Mouse (Mus musculus) thymus, postnatal 36 days (tissue): Measurements from ENCODE around the gene Slc6a6.

ENCODE experiments used
- DNase-seq, 2 experiments: peaks; one replicate each; pipeline ENCODE4 v3.0.0; 2022; ENCODE audit warnings: mixed read lengths in 2 of 2

Gene Slc6a6

DNA sequence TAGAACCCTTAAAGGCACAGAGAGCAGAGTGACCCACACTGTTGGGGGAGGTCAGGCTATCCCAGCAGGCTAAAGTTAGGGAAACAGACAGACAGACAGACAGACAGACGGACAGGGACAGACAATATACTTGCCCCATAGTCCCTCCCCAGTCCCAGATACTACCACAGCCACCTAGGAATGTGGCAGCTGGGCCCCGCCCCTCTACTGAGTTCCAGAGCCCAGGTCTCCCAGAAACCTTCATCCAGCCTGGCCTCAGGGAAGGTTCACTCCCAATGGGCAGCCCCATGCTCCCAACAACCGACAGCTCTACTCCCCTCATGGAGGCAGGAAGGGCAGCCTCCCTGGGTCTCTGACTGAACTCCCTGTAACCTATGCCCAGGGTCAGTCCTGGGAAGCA is 111.8 kb downstream of the Slc6a6 start:
- no peak for DNase-seq

GRCm38 (mm10) chr6:91796064-91796463 is 112.2 kb downstream of the Slc6a6 start:
- DNase-seq = no peak

- no peak for DNase-seq
These were observed 112.9 kb downstream of the Slc6a6 start for GRCm38 (mm10) chr6:91796736-91797135.

DNA sequence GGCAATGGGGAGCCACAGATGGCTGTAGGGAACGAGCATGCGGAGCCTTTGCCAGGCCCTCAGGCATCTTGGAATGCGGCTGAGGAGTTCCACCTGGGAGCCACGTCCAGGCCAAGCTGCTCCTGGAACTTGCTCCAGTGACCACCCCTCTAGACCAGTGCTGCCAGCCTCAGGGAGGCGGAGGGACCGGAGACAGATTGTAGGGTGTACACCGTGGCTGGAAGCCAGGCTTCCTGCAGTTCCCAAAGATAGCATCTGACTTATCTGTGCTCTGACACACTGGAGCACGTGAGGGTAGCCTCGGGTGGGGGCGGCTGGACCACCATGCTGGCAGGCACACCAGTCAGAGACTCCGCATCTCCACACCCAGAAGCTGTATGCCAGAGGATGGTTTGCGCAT is 114.6 kb downstream of the Slc6a6 start:
- no peak for DNase-seq

DNA sequence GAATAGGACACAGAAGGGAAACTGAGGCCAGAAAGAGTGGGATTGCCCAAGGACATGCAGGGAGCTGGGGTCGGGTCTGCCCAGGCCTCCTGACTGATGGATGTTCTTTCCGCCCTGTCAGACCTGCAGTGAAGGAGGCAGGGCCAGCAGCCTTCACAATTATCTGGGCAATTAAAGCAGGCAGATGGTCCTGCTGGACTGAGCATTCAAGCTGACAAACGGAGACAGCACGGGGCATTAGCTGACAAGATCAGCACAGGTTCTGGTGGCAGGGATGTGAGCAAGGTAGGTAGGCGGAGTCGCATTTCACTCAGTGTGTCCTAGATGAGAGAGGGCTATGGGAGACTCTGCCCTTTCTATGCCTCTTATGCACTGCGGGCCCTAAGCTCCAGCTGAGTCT is 120.3 kb downstream of the Slc6a6 start:
- no peak for DNase-seq

- DNase-seq = no peak
These were observed 123.3 kb downstream of the Slc6a6 start for GRCm38 (mm10) chr6:91807169-91807568.

DNA sequence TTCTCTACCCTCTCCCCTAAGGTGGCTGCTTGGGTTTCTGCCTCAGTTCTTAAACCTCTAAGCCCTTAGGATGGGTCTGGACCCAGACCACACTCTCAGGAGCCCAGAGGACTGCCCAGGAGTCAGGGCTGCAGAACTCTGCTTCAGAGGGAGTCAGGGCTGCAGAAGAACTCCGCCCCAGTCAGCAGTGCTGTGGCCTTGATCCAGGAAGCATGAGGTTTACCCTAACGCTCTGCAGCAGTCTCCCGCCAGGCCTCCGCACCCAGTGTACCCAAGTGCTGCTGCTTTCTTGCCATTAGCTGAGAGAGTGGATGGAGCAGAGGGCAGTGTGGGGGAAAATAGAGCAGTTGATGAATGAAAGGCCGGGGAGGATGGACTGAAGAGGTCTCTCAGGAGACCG is 124.2 kb downstream of the Slc6a6 start:
- no peak for DNase-seq
